ENCODE assay signal across 25 mouse cellular contexts in genomic region chr7:101352404-101352803, GRCm38 (mm10). TPM values are rescaled to one million over a fixed set of nuclear protein-coding genes. Genes with fewer than 3 reads are reported as not detected.
A peak's percentile ranks its signal among the peaks of the same experiment; 100 is the strongest.
DNase-seq lines count a peak whose midpoint lies in the region; ATAC-seq lines count a peak whose summit lies in the region.
"Had no signal": no experiment of that assay in that cellular context is flagged by ENCODE, and none has a peak within 500 bp of the region (broad histone marks: within the 10 kb centered on the region; RNA-seq: fewer than 3 reads in every experiment).

No protein-coding gene starts in this region.

- no peak overlapping the region for H3K4me2 ChIP-seq in midbrain, embryonic 16.5 days (ENCODE audit: low read length)
- H3K4me2 ChIP-seq: embryonic facial prominence, embryonic 15.5 days; hindbrain, embryonic 15.5 days had no signal

- ATAC-seq in common myeloid progenitor, adult 5-6 weeks (replicated peaks; ENCODE audit: low read depth, poor library complexity, severe bottlenecking), result peak; percentile 55
- ATAC-seq in midbrain, embryonic 16.5 days, result no peak
- ATAC-seq: forebrain, embryonic 14.5 days had no signal

- peak; percentile 44 to 59 for DNase-seq in spleen, postnatal 36 days (ENCODE audit: low spot score in 2 of 2)
- no peak for DNase-seq in spleen, adult 18-20 months
- DNase-seq in splenic B cell, adult 2 months (ENCODE audit: low read depth, low spot score), result peak; percentile 51
- no peak for DNase-seq in urinary bladder, postnatal 36 days (ENCODE audit: low spot score in 2 of 2)
- no peak for DNase-seq in right cerebral cortex, postnatal 10 days (ENCODE audit: low spot score in 2 of 2)
- DNase-seq: adrenal gland, postnatal 14 days; cerebellum, adult 18-20 months; cerebellum, adult 9-11 months; cerebellum, postnatal 36 days; gastrocnemius, adult 2 months; gastrocnemius, postnatal 25 days; heart, adult 11 months; heart, postnatal 10 days; heart, postnatal 4 days had no signal

- H3K9me3 ChIP-seq in megakaryocyte, embryonic 14.5 days, result no peaks in the 10 kb centered on the region
- H3K9me3 ChIP-seq in midbrain, embryonic 16.5 days (replicated peaks; ENCODE audit: control insufficient read depth, low read length, poor library complexity, severe bottlenecking), result no peaks in the 10 kb centered on the region
- H3K9me3 ChIP-seq: embryonic facial prominence, embryonic 15.5 days; forebrain, embryonic 10.5 days; hindbrain, embryonic 15.5 days had no signal

- H3K4me3 ChIP-seq in megakaryocyte, embryonic 14.5 days (replicated peaks), result peak overlapping the region; percentile 42
- no peak overlapping the region for H3K4me3 ChIP-seq in midbrain, embryonic 16.5 days (ENCODE audit: low read depth, low read length)
- H3K4me3 ChIP-seq: embryonic facial prominence, embryonic 15.5 days; erythroblast, embryonic 14.5 days; forebrain, embryonic 10.5 days; gastrocnemius, adult 2 months; hindbrain, embryonic 15.5 days had no signal

- 81% methylated on average over 4 of the region's 4 CpGs for WGBS in midbrain, embryonic 16.5 days

- H3K27ac ChIP-seq in midbrain, embryonic 16.5 days (ENCODE audit: low read length), result no peak overlapping the region
- H3K27ac ChIP-seq: embryonic facial prominence, embryonic 15.5 days; forebrain, embryonic 10.5 days; gastrocnemius, adult 2 months; hindbrain, embryonic 15.5 days had no signal

- H3K4me1 ChIP-seq in megakaryocyte, embryonic 14.5 days, result peaks cover 88% of the 10 kb centered on the region
- peaks cover 6% of the 10 kb centered on the region for H3K4me1 ChIP-seq in midbrain, embryonic 16.5 days (ENCODE audit: control insufficient read depth, insufficient read depth, low read length)

- peaks cover 65% of the 10 kb centered on the region for H3K36me3 ChIP-seq in megakaryocyte, embryonic 14.5 days (replicated peaks; ENCODE audit: low read length)
- H3K36me3 ChIP-seq in splenic B cell, adult 2 months (ENCODE audit: control insufficient read depth, insufficient read depth, low read length, poor library complexity, severe bottlenecking), result peaks cover 6% of the 10 kb centered on the region
- H3K36me3 ChIP-seq in midbrain, embryonic 16.5 days (ENCODE audit: control insufficient read depth, insufficient read depth, low read length), result no peaks in the 10 kb centered on the region
- H3K36me3 ChIP-seq: embryonic facial prominence, embryonic 15.5 days; forebrain, embryonic 10.5 days; hindbrain, embryonic 15.5 days had no signal

- H3K27me3 ChIP-seq in megakaryocyte, embryonic 14.5 days (replicated peaks), result no peaks in the 10 kb centered on the region
- no peaks in the 10 kb centered on the region for H3K27me3 ChIP-seq in splenic B cell, adult 2 months (ENCODE audit: control insufficient read depth, insufficient read depth, low read length, poor library complexity, severe bottlenecking)
- 0 out of 2 replicates have a peak, but pooled peaks cover 3% of the 10 kb centered on the region for H3K27me3 ChIP-seq in midbrain, embryonic 16.5 days (ENCODE audit: control insufficient read depth, insufficient read depth, low read depth, low read length)
- H3K27me3 ChIP-seq: embryonic facial prominence, embryonic 15.5 days had no signal

- no peak overlapping the region for H3K9ac ChIP-seq in midbrain, embryonic 16.5 days (ENCODE audit: low read depth, low read length)
- H3K9ac ChIP-seq: embryonic facial prominence, embryonic 15.5 days; hindbrain, embryonic 15.5 days had no signal

RNA-seq across cellular contexts. Expression of gene Arap1, which starts 4.5 kb away (rescaled TPM):
- total RNA-seq in common myeloid progenitor, adult 5-6 weeks (2017), result 97.4 and 98.9 TPM in 2 replicates
- 143 and 148 TPM in 2 replicates for polyA plus RNA-seq in megakaryocyte, embryonic 14.5 days (2012; ENCODE audit: insufficient read depth, low replicate concordance)
- polyA plus RNA-seq in midbrain, embryonic 16.5 days (2015; fragmentation: Nextera tagmentation; extraction: Ambion mirVana), result 8.8 and 11.4 TPM in 2 replicates

RNA-seq across cellular contexts. Expression of gene Stard10, which starts 35.5 kb away (rescaled TPM):
- total RNA-seq in common myeloid progenitor, adult 5-6 weeks (2017), result 66.4 and 70.4 TPM in 2 replicates
- 236 and 315 TPM in 2 replicates for polyA plus RNA-seq in megakaryocyte, embryonic 14.5 days (2012; ENCODE audit: insufficient read depth, low replicate concordance)
- 6.7 and 8.3 TPM in 2 replicates for polyA plus RNA-seq in midbrain, embryonic 16.5 days (2015; fragmentation: Nextera tagmentation; extraction: Ambion mirVana)

RNA-seq across cellular contexts. Expression of gene Atg16l2, which starts 50.4 kb away (rescaled TPM):
- total RNA-seq in common myeloid progenitor, adult 5-6 weeks (2017), result 8.9 and 11.3 TPM in 2 replicates
- polyA plus RNA-seq in megakaryocyte, embryonic 14.5 days (2012; ENCODE audit: insufficient read depth, low replicate concordance), result 3.2 and 7.8 TPM in 2 replicates
- polyA plus RNA-seq in midbrain, embryonic 16.5 days (2015; fragmentation: Nextera tagmentation; extraction: Ambion mirVana), result 29.3 and 36.3 TPM in 2 replicates

RNA-seq across cellular contexts. Expression of gene Gm45837, which starts 58.3 kb away (rescaled TPM):
- total RNA-seq in common myeloid progenitor, adult 5-6 weeks (2017), result 6.5 TPM in 1 of 2 replicates, not detected in the other
- polyA plus RNA-seq in megakaryocyte, embryonic 14.5 days (2012; ENCODE audit: insufficient read depth, low replicate concordance), result 1.4 TPM in 1 of 2 replicates, not detected in the other
- polyA plus RNA-seq in midbrain, embryonic 16.5 days (2015; fragmentation: Nextera tagmentation; extraction: Ambion mirVana), result 0.65 and 0.69 TPM in 2 replicates
- total RNA-seq: adrenal gland, postnatal 14 days; gastrocnemius, adult 2 months; heart, postnatal 10 days; MEL had no signal
- polyA plus RNA-seq: C2C12; erythroblast, embryonic 14.5 days; forebrain, embryonic 10.5 days; forebrain, embryonic 14.5 days; heart, embryonic 14.5 days; hindbrain, embryonic 15.5 days had no signal

Comparison
In these comparisons a context has a peak if more than half of its experiments do, and no peak if none do; other contexts are left out.
1. DNase-seq: peak in spleen, postnatal 36 days (2 of 2) and splenic B cell, adult 2 months (single experiment); none in spleen, adult 18-20 months (0 of 2), urinary bladder, postnatal 36 days (0 of 2) and right cerebral cortex, postnatal 10 days (0 of 2).
2. RNA of gene Arap1, which starts 4.5 kb away (polyA plus RNA-seq): 143 to 148 TPM in megakaryocyte, embryonic 14.5 days; 8.8 to 11.4 TPM in midbrain, embryonic 16.5 days; every median in the first group is over 10 times any median in the second.
3. RNA of gene Stard10, which starts 35.5 kb away (polyA plus RNA-seq): 236 to 315 TPM in megakaryocyte, embryonic 14.5 days; 6.7 to 8.3 TPM in midbrain, embryonic 16.5 days; every median in the first group is over 10 times any median in the second.